Mouse (Mus musculus) testis, postnatal 10 days (tissue): Measurements from ENCODE around the gene Sp6.

Experiments
- DNase-seq: peaks from one replicate; pipeline ENCODE4 v3.0.0; 2021; ENCODE audit warnings: low spot score

Sp6 gene

GRCm38 (mm10) chr11:97013121-97013670, at the start of gene Sp6:
Gene Sp6 (plus strand): TSS chr11:97013394.
- no peak for DNase-seq

DNA sequence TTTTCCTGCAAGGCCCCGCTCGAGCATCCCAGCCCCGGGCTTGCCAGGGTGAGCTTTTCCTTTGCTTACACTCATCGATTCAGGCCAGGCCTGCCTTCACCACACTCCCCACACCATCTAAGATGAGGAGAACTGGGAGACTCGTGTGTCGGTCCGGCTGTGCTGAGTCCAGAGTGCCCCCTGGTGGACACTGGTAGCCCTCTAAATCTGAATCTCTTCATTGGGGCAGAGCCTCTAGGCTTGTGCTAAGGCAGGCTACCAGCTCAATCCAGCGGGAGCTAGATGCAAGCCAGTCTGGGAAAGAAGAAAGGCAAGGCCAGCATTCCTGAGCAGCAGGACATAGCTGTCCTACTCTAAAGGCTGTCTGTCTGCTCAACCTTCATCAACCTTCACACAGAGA, 49.6 kb upstream of the Sp6 start:
- DNase-seq = peak; percentile 95

- DNase-seq = no peak
These were observed 47.0 kb upstream of the Sp6 start for GRCm38 (mm10) chr11:96966172-96966571.

DNA sequence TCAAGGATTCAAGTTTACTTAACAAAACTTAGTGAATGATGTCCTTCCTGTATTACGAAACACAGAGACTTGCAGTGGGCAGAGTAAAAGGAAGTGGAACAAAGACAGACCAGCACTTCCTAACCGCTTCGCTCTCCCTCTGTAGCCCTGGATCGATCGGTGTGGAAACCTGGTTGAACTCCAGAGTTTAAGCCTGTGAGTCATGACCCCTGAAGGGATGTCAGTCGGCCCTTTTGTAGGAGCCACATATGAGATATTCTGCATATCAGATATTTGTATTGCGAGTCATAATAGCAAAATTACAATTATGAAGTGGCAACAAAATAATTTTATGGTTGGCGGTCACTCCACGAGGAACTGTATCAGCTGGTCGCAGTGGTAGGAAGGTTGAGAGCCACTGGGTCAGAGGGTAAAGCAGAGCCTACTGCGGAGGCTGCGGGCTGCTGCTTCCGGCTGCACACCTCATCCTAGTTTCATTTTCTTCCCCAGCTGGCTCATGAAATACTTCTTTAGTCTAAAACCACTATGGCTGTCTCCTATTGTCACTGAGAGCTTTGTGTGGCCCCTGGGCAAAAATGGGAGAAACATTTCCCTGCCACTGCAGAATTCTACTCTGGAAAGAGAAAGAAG, 46.2 kb upstream of the Sp6 start:
- no peak for DNase-seq

DNA sequence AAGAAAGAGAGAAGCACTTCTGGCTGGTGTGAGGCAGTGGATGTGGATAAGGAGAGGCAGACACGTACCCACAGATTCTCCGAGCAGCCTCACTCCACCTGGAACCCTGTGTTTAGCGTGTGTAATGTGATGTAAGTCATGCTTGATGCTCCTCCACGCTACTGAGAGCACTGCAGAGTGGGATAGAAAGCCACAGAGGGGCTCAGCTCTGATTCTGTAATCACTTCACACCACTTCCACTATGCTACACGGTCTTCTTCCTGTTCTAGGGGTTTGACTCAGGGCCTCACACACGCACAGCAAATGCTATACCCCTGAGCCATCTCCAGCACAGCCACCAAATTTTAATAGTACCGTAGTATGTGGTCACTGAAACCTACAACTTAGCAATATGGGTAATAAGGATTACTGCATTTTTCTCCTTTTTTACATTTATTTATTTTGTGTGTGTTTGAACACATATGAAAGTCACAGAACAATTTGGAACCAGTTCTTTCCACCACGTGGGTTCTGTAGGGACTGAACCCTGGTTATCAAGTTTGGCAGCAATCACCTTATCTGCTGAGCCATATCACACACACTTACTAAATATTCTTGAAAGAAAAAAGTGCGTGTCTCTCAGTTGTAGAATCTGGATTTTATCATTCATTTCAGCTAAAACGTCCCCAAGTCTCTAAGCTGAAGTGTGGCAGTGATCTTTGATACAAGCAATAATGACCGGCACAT, 45.5 kb upstream of the Sp6 start:
- DNase-seq = no peak

- DNase-seq = no peak
These were observed 44.7 kb upstream of the Sp6 start for GRCm38 (mm10) chr11:96968476-96968875.

DNA sequence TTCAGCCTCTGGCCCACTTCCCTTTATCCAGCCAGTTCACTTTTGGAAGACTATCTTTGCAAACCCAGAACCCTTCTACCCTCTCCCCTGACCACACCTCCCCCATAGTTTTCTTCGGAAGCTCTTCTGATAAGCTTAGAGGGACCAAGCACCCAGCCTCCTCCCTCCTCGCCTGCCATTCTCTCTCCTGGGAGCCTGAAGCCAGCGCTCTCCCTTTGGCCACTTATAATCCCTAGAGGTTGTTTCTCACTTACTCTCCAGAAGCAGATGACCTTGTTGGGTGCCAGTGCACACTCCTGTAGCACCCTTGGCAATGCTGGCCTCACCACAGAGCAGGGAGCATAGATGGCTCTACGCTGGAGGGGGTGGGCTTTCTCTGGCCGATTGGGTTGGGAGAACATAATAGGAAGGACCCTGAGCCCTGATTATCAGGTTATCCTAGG, 43.9 kb upstream of the Sp6 start:
- DNase-seq = no peak

GRCm38 (mm10) chr11:96969746-96970145, 43.4 kb upstream of the Sp6 start:
- DNase-seq = no peak

- no peak for DNase-seq
These were observed 42.9 kb upstream of the Sp6 start for GRCm38 (mm10) chr11:96970341-96970740.

DNA sequence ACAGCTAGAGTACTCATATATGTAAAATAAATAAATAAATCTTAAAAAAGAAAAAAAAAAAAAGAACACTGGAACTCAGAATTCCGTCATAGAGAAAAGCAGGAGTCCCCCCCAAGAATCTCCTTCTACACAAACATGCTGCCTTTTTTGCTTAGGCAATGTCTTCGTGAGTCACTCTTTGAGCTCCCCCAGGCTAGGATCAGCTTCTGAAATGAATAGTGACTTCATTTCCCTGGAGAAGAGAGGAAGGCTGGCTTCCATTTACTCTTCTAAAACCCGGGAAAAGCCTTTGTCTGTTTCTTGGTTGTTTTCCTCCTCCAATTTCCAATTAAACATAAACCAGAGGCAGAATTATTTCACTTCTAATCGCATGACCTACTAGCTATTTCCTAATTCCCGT, 40.3 kb upstream of the Sp6 start:
- DNase-seq = no peak

DNA sequence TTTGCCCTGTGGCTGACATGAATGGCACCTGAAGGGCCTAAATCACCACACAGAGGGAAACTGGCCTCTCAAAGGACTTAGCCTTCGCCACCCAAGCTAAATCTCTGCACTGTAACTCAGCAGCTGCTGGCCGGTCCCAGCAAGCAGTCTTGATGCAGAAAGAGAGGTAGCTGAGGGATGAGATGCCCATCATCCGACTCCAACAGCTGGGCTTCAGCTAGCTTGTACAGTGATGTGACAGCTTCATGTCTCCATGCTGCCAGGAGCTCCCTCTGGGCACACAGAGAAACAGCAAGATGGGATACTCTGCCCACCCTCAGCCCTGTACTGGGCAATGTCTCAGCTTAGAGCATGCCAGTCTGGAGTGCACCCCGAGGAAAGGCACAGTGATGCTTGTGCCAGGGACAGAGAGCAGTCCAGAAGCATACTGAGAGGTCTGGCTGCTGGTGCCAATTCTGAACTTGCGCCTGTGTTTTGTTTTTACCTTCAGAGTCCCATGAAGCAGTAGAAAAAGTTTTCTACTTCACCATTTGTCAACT, 39.7 kb upstream of the Sp6 start:
- DNase-seq = no peak

GRCm38 (mm10) chr11:96974813-96975212, 38.4 kb upstream of the Sp6 start:
- no peak for DNase-seq

DNA sequence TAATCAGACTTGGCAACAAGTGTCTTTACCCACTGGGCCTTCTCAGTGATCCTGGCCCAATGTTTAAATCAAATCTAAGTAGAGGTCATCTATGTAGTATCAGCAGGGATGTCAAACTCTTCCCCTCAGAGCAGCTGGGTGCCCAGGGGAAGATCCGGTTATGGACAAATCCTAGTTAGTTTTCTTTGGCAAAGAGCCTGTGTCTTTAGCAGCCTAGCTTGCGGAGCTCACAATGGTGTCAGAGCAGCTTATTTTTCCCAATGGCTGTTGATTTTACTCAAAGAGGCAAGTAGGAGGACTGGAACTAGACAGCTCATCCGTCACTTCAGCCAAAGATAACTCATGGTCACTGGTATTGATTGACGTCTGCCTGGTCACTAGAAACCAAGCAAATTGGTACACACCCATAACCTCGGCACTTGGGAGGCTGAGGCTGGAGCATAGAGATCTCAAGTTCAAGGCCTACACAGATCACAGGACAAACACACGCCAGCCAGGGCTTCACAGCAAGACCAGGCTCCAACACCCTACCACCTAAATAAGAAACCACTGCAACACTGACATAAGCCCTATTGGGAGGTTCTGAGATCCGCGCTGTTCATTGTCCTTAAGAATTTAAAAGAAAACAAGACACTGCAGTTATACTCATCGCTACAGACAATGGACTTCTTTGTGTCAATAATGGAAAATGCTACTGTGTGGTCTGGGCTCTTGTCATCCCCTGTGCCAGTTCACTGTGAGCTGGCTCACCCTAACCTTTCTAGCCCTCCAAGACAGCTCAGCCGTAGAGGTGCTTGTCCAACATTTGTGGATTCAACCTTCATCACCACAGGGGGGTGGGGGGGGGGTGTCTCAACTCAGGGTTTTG, 37.4 kb upstream of the Sp6 start:
- no peak for DNase-seq

DNA sequence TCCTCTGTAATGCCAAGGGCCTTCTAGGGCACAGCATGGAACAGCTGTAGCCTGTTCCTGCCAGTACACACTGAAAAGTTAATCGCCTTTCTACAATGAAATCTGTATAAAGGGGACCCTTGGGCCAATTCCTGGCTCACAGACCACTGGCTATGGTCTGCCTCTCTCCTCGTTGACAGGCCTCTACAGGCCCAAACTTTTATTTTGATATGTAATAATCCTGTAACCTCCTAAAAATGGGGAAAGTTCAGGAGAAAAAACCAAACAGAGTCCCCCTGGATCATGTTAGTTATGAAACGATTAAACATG, 36.9 kb upstream of the Sp6 start:
- no peak for DNase-seq

DNA sequence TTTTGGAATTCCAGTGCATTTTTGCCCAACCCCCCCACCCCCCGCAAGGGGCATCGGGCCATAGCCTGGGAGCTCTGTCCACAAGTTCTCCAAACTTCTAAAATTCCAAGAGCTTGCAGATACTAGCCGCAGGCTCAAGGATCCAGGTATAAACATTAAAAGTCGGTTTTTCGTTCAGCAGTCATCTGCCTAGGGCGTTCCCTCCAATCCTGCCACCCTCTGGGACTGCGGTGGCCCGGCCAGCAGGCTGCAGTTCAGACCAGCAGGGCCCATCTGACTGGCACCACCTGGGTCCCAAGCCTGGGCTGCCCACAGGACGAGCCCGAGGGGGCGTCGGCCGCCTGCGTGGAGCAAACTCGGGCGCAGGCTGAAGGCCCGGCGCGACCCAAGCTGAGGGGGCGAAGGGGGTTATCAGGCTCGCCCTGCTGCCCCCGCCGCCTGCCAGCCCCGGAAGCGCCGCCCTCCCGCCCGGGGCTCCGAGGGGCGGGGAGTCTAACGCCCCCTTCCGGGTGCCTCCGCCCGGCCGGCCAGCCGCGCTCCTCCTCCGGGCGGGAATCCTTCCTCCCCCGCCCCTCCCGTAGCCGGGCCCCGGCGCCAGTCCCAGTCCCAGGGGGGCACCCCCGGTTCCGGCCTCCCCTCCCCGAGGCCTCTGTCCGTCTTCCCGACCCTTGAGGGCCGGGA, 36.1 kb upstream of the Sp6 start:
- DNase-seq = peak; percentile 93

DNA sequence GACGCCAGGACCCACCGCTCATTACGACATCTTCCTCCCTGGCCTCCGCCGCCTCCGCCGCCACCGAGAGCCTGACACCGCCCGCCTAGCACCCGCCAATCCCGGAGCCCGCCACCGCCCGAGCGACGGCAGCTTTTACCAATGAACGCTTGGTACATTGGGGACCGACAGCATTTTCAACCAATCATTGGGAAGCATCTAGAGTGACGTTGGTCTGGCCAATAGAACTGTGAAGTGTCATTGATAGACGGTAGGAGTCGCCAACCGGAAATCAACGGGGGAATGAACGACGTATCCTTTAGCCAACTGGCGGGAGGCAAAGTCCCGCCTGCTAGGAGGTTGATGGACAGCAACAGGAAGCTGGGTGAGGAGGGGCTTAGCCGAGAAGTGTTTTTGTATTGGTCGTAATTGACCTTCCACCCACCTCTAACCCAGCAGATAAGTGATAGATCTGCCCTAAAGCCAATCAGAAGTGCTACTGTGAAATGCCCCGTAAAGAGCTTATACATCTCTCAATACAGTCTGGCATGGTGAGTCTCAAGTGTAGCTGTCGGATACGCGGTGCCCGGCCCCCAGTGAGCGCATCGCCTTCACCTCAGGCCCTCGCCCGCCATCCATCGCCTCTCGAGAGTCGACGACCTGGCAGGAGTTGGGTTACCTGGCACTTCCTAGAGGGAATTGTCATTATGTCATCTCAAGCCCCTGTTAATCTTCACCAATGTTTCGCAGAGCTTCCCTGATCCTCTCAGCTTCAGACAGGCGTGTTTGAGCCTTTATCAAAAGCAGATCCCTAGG, 35.4 kb upstream of the Sp6 start:
- DNase-seq = peak; percentile 96

GRCm38 (mm10) chr11:96978401-96979246, 34.6 kb upstream of the Sp6 start:
- DNase-seq = no peak

GRCm38 (mm10) chr11:96979329-96979728, 33.9 kb upstream of the Sp6 start:
- DNase-seq = no peak

DNA sequence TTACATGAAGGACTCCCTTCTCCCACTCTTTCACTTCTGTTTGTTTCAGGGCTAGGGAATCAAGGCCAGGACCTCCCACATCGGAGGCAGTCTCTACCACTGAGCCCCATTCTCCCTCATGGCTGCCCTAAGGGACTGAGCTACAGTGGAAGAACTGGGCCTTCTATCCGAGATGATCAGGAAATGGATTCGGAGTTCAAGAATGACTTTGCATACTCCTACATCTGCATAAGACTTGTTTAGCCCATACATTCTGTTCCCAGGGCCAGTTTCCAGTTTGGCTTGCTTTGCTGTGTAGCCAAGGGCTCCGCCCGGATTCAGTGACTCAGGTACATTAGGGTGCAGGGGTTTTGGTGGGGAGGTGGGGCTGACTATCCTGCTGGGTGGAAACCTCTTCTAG, 33.2 kb upstream of the Sp6 start:
- DNase-seq = no peak

GRCm38 (mm10) chr11:96981461-96981860, 31.7 kb upstream of the Sp6 start:
- DNase-seq = no peak
